Mouse (Mus musculus) spleen, adult 18-20 months (tissue): Measurements from ENCODE around the gene Bloc1s1.

ENCODE experiments used
- DNase-seq, 2 experiments: peaks; one replicate each; pipeline ENCODE4 v3.0.0; 2022; ENCODE audit warnings: mixed read lengths in 2 of 2

The Bloc1s1 gene

GRCm38 (mm10) chr10:128923935-128924334 lies at the start of gene Bloc1s1:
Gene Bloc1s1 (minus strand): TSS chr10:128924035.
- no peak for DNase-seq

DNA sequence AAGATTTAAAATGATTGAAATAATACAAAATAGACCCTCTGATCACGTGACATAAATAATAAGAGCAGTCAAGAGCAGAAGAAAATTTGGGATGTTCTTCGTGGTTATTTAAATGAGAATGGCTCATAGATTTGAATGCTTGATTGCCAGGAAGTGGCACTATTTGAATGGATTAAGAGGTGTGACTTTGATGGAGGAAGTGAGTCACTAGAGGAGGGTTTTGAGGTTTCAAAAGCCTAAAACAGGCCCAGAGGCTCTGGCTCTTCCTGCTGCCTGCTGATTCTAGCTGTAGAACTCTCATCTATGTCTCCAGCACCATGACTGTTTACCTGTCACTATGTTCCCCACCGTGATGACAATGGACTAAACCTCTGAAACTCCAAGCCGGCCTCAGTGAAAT lies 49.0 kb upstream of the Bloc1s1 start:
- no peak for DNase-seq

DNA sequence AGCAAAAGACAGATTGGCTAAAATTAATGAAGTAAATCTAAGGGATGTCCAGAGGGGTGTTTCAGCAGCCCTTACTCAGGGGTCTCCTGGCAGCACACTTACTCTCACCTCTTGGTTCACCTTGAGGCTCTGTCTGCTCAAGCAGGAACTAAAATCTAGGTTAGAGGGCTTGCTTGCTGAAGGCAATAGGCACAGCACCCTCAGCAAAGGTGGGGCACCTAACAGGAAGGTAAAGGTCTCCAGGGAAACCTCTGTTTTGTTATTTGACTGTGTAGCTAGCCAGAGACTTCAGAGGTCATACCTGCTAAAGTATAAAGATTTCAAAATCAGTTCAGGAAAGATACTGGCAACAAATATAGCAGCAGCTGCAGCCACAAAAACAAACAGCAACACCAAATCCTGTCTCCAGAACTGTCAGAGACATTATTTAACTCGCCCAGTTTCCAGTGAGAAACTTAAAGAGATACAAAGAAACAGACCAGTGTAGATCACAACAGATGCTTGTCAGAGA lies 47.0 kb upstream of the Bloc1s1 start:
- no peak for DNase-seq

- DNase-seq, result no peak
Observed at GRCm38 (mm10) chr10:128968341-128968749, 44.5 kb upstream of the Bloc1s1 start.

- no peak for DNase-seq
Observed at GRCm38 (mm10) chr10:128965871-128966270, 42.0 kb upstream of the Bloc1s1 start.

GRCm38 (mm10) chr10:128964961-128965360 lies 41.1 kb upstream of the Bloc1s1 start:
- no peak for DNase-seq

DNA sequence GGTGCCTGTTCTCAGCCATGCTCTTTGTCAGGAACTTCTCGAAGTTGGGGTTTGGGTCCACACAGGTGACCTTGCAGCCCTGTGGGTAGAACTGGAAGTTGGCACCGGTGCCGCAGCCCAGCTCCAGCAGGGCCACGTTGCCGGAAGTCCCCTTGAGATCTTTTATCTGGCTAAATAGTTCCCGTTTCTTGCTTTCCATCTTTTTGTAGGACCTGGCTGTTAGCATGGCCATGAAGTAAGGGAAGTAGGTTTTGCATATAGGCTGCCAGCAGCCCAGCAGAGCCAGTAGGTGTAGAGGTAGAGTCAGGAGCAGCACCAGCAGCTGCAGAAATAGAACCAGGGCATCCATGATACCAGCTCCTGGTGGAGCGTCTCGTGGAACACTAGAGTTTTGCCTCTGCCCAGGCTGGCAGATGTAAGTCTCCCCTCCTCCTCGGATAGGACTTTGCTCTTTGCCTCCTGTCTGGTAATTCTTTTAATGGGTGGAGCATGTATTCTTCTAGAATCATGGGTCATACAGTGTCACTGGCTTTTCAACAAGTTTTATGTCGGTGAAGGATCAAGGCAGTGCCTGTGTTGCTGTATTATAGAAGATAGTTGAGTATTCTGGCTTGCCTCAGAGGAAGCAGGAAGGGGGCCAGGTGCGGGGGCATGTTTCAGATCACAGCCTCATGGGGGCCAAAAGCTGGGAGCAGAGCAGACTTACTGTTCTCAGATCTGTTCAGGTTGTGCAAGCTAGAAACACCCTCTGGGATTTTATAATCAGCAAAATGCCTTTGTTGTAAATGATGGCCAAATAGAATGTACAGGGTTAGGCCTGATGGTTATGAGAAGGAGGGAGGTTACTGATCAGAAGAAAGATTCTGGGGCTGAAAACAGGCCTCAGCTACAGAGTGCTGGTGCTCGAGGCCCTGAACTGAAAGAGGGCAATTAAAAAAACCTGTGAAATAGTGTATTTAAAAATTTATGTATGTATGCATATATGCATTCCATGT lies 37.1 kb upstream of the Bloc1s1 start, which contains the start of gene Mettl7b:
Gene Mettl7b, minus strand, starts transcription at position 399 of the 995 bp plus-strand sequence.
- DNase-seq, result no peak

- DNase-seq, result no peak
Observed at GRCm38 (mm10) chr10:128960142-128960541, 36.3 kb upstream of the Bloc1s1 start.

GRCm38 (mm10) chr10:128958340-128958739 lies 34.5 kb upstream of the Bloc1s1 start:
- no peak for DNase-seq

DNA sequence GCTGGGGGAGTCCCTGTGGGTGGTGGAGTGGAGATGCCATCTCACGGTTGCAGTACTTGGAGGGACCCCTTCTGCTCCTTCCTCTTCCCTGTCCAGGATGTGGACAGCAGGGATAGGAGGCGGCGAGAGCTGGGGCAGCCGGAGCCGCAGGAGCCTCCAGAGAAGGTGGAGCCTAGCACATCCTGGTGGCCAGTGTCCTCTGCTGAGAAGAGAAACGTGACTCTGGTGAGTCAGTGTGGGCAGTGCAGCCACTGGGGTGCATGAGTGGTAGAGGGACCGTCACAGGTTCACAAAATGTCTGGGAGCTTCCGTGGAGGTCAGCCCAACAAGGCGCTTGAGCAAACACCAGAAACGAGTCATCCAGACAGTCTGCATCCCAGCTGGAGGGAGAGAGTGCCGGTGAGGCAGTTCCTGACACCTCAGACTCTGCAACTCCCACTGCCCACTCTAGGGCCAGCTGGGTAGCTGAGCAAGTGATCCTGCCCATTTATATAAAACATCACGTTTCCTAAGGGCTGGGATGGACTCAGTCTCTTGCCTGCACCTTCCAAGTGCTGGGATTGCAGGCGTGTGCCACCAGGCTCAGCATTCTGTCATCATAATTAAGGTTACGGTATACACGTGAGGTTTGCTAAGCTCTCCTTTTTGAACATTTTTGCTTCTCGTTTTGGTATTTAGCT lies 26.5 kb upstream of the Bloc1s1 start:
- no peak for DNase-seq

DNA sequence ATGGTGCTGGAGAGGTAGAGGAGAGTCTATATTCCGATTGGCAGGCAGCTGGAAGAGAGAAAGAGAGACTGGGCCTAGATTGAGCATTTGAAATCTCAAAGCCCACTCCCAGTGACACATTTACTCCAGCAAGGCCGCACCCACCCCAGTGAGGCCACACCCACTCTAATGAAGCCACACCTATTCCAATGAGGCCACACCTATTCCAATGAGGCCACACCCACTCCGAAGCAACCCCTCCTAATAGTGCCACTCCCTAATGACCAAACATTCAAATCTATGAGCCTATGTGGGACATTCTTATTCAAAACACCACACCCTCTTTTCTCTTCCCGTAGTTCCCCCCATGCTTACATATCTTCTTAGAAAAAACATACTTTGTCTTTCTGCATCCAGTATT lies 23.7 kb upstream of the Bloc1s1 start:
- DNase-seq, result no peak

DNA sequence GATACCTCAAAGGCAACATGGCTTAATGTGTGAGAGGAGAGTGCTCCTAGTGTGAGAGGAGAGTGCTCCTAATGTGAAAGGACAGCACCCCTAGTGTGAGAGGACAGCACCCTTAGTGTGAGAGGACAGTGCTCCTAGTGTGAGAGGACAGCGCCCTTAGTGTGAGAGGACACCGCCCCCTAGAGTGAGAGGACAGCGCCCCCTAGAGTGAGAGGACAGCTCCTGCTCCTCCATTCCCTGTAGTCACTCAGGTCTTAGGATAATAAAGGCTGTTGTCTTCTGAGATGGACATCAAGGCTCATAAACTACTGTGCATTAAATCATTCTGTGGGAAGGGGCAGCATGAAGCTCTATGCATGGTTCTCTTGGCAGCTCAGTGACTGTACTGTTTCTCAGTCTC lies 21.8 kb upstream of the Bloc1s1 start:
- DNase-seq, result no peak

- DNase-seq, result no peak
Observed at GRCm38 (mm10) chr10:128940475-128941061, 16.7 kb upstream of the Bloc1s1 start.

GRCm38 (mm10) chr10:128938974-128939373 lies 15.1 kb upstream of the Bloc1s1 start:
- no peak for DNase-seq

GRCm38 (mm10) chr10:128938457-128938856 lies 14.6 kb upstream of the Bloc1s1 start:
- DNase-seq, result no peak

- DNase-seq, result no peak
Observed at GRCm38 (mm10) chr10:128937756-128938390, 14.0 kb upstream of the Bloc1s1 start.

GRCm38 (mm10) chr10:128935826-128936440 lies 12.1 kb upstream of the Bloc1s1 start:
- DNase-seq, result no peak

GRCm38 (mm10) chr10:128934997-128935787 lies 11.4 kb upstream of the Bloc1s1 start:
- DNase-seq, result no peak

DNA sequence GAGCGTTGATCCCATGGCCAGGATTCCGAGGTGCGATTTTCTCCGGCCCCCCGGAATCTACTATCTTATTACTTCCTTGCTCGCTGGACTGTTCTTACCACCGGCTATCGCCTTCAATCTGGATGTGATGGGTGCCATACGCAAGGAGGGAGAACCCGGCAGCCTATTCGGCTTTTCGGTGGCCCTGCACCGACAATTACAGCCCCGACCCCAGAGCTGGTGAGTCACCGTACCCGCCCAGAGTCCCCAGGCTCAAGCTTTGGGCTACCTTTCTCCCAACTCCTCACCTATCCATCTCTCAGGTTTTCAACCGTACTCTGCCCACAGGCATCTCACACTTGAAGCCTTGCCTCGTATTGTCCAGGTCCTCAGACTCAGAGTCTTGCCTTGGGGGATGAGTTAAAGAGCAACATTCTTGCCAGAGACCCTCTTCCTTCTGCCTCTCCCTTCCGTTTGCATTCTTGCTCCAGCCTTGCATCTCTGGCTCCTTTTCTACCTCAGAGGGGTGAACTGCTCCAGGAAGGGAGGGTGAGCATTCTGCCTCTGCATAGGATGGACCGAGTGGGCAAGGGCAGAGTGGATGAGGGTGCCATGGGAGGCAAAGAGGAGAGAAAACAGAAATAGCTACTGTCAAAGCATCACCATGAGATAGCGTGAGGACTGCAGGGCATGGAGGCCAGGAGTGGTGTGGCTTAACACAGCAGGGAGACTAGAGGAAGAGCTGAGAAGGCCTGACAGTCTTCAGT lies 10.3 kb upstream of the Bloc1s1 start:
- DNase-seq, result no peak

DNA sequence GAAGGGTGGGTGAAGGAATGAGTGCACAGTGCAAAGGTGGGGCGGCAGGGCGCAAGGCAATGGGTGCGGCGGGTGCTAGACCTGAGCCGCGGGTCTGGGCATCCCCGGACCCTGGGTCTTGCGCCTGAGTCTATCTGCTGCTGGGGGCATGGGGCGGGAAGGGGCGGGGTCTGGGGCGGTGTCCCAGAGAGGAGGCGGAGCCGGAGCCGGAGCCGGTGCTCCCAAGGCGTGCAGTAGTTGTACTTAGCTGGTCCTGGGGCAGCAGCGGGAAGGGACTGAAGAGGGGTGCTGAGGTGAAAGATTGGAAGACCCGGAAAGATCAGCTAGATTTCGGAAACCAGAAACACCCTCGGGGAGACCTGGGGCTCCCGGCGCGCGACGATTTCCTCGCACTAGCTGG lies 9.7 kb upstream of the Bloc1s1 start, which contains the start of gene Itga7:
Gene Itga7, plus strand, starts transcription at position 245 of the 400 bp plus-strand sequence.
- DNase-seq, result no peak
